Mouse (Mus musculus) liver, postnatal 0 days (tissue): Measurements from ENCODE around the gene Filip1. TPM values are rescaled to one million over a fixed set of nuclear protein-coding genes. Genes with fewer than 3 reads are reported as not detected.
"Not testable (repeated sequence)": the region's sequence is repeated elsewhere in the genome, so short reads cannot be mapped to it uniquely, and the experiment has no call there.

ENCODE experiments used
- ATAC-seq: fragments of 200-750 bp; cut with Nextera tagmentation; 2 replicates; pipeline ENCODE4 v1.8.0; 2017; ENCODE audit warnings: mild to moderate bottlenecking, moderate library complexity
- DNase-seq: peaks from one replicate; pipeline ENCODE4 v3.0.0-alpha.2; 2016
- H3K27ac ChIP-seq: fragments of 300-500 bp; sonication (generic); 2 replicates; pipeline ENCODE4 v1.5.1; 2014; ENCODE audit warnings: antibody characterized with exemption, moderate library complexity, mild to moderate bottlenecking, low read depth
- H3K27me3 ChIP-seq: fragments of 300-500 bp; sonication (generic); 2 replicates; pipeline ENCODE4 v1.6.1; 2014; ENCODE audit warnings: low read length, control low read depth, mixed read lengths; ENCODE audit not compliant: insufficient read depth
- H3K36me3 ChIP-seq: fragments of 300-500 bp; sonication (generic); replicated peaks from 2 replicates; pipeline ENCODE4 v1.6.1; 2014; ENCODE audit warnings: mild to moderate bottlenecking, control low read depth, low read length, moderate library complexity, mixed read lengths; ENCODE audit not compliant: insufficient read depth
- H3K4me1 ChIP-seq: fragments of 300-500 bp; sonication (generic); 2 replicates; pipeline ENCODE4 v1.6.1; 2014; ENCODE audit warnings: antibody characterized with exemption, mild to moderate bottlenecking, control low read depth; ENCODE audit not compliant: insufficient read depth
- H3K4me2 ChIP-seq: fragments of 300-500 bp; sonication (generic); 2 replicates; pipeline ENCODE4 v1.6.1; 2014; ENCODE audit warnings: low read depth, mild to moderate bottlenecking, low read length, moderate library complexity, mixed read lengths
- H3K4me3 ChIP-seq: fragments of 300-500 bp; sonication (generic); 2 replicates; pipeline ENCODE4 v1.5.1; 2014; ENCODE audit warnings: low read depth, low read length
- H3K9ac ChIP-seq: fragments of 300-500 bp; sonication (generic); replicated peaks from 2 replicates; pipeline ENCODE4 v1.6.1; 2014; ENCODE audit warnings: mild to moderate bottlenecking, moderate library complexity
- H3K9me3 ChIP-seq: fragments of 300-500 bp; sonication (generic); 2 replicates; pipeline ENCODE4 v1.6.1; 2016; ENCODE audit warnings: mild to moderate bottlenecking, control low read depth, low read length, mixed read lengths
- CTCF ChIP-seq: sonication (generic); IDR thresholded peaks from 2 replicates; pipeline ENCODE4 v1.5.1; 2016; ENCODE audit warnings: antibody characterized with exemption, low read depth
- EP300 ChIP-seq: IDR thresholded peaks from 2 replicates; pipeline ENCODE4 v1.6.1; 2016; ENCODE audit warnings: antibody characterized with exemption, low read depth, mild to moderate bottlenecking
- WGBS: fragments of 180-500 bp; shearing (Covaris S2); extraction: QIAGEN DNeasy Blood & Tissue Kit; methylation state at CpG from one replicate; pipeline ENCODE4 v1.1.7; 2014; ENCODE audit not compliant: insufficient replicate concordance; 5-methylcytosine and 5-hydroxymethylcytosine counted together
- polyA plus RNA-seq: library from polyadenylated mRNA; unstranded; fragments of >200 nt; fragmentation: Nextera tagmentation; extraction: Ambion mirVana; gene quantifications from 2 replicates; pipeline ENCODE4 v1.2.1, GENCODE M21; 2015

Gene Filip1
- polyA plus RNA-seq, 1 experiment from 2014 or later = 1.2 TPM

GRCm38 (mm10) chr9:80037262-80037996 lies 24.8 kb upstream of the Filip1 start:
- no peaks in the 10 kb centered on the region for H3K4me1 ChIP-seq
- no peak overlapping the region for H3K4me3 ChIP-seq
- TF ChIP-seq CTCF (no peak), EP300 (no peak)
- H3K9me3 ChIP-seq = no peaks in the 10 kb centered on the region
- no peak overlapping the region for H3K9ac ChIP-seq
- ATAC-seq (no peak), DNase-seq (no peak)
- H3K27ac ChIP-seq = no peak overlapping the region
- no peak overlapping the region for H3K4me2 ChIP-seq
- no peaks in the 10 kb centered on the region for H3K27me3 ChIP-seq
- H3K36me3 ChIP-seq = no peaks in the 10 kb centered on the region
- WGBS = 72% methylated on average over 13 of the region's 13 CpGs

- Histone ChIP-seq H3K4me2 (no peak overlapping the region), H3K4me3 (no peak overlapping the region), H3K9ac (no peak overlapping the region), H3K9me3 (no peaks in the 10 kb centered on the region), H3K27ac (no peak overlapping the region), H3K27me3 (no peaks in the 10 kb centered on the region), H3K36me3 (no peaks in the 10 kb centered on the region), H3K4me1 (peaks cover 3% of the 10 kb centered on the region; the same call in 1 of the 2 replicates)
- no peak for TF ChIP-seq EP300
- no peak for TF ChIP-seq CTCF
- 54% methylated on average over 6 of the region's 6 CpGs for WGBS
- peak; percentile 73 for ATAC-seq
- DNase-seq = no peak
Observed at GRCm38 (mm10) chr9:80026581-80027021, 13.9 kb upstream of the Filip1 start.

GRCm38 (mm10) chr9:80026017-80026416 lies 13.4 kb upstream of the Filip1 start:
- H3K4me1 ChIP-seq = peaks cover 3% of the 10 kb centered on the region; the same call in 1 of the 2 replicates
- no peaks in the 10 kb centered on the region for H3K9me3 ChIP-seq
- peak; percentile 76 for ATAC-seq
- no peak for TF ChIP-seq EP300
- TF ChIP-seq CTCF = peak; percentile 87
- H3K36me3 ChIP-seq = no peaks in the 10 kb centered on the region
- H3K9ac ChIP-seq = no peak overlapping the region
- H3K4me2 ChIP-seq = no peak overlapping the region
- no peak overlapping the region for H3K27ac ChIP-seq
- 3% methylated on average over 2 of the region's 2 CpGs for WGBS
- H3K4me3 ChIP-seq = no peak overlapping the region
- H3K27me3 ChIP-seq = no peaks in the 10 kb centered on the region
- peak; percentile 66 for DNase-seq

- not testable (repeated sequence) for H3K4me3 ChIP-seq, ATAC-seq, H3K9ac ChIP-seq, H3K4me1 ChIP-seq, H3K4me2 ChIP-seq, H3K36me3 ChIP-seq, H3K27me3 ChIP-seq, H3K27ac ChIP-seq, H3K9me3 ChIP-seq, DNase-seq
- WGBS = 72% methylated on average over 5 of the region's 5 CpGs
Observed at GRCm38 (mm10) chr9:80025347-80025746, 12.7 kb upstream of the Filip1 start.

GRCm38 (mm10) chr9:80022821-80023220 lies 10.2 kb upstream of the Filip1 start:
- DNase-seq (no peak), ATAC-seq (no peak)
- 57% methylated on average over 8 of the region's 8 CpGs for WGBS
- Histone ChIP-seq H3K4me1 (peaks cover 3% of the 10 kb centered on the region; the same call in 1 of the 2 replicates), H3K9me3 (no peaks in the 10 kb centered on the region), H3K4me3 (no peak overlapping the region), H3K27me3 (no peaks in the 10 kb centered on the region), H3K27ac (no peak overlapping the region), H3K9ac (no peak overlapping the region), H3K36me3 (no peaks in the 10 kb centered on the region), H3K4me2 (no peak overlapping the region)
- no peak for TF ChIP-seq EP300
- no peak for TF ChIP-seq CTCF

- TF ChIP-seq EP300 (no peak), CTCF (no peak)
- Histone ChIP-seq H3K9ac (no peak overlapping the region), H3K4me3 (no peak overlapping the region), H3K4me1 (peaks cover 3% of the 10 kb centered on the region; the same call in 1 of the 2 replicates), H3K27ac (no peak overlapping the region), H3K4me2 (no peak overlapping the region), H3K36me3 (no peaks in the 10 kb centered on the region), H3K9me3 (no peaks in the 10 kb centered on the region), H3K27me3 (no peaks in the 10 kb centered on the region)
- DNase-seq (no peak), ATAC-seq (no peak)
- 28% methylated on average over 1 of the region's 1 CpGs for WGBS
Observed at GRCm38 (mm10) chr9:80021648-80022047, 9.0 kb upstream of the Filip1 start.
